Mouse (Mus musculus) left cerebral cortex, postnatal 4 days (tissue): ENCODE measurements around the gene Dapl1. TPM values are rescaled to one million over a fixed set of nuclear protein-coding genes. Genes with fewer than 3 reads are reported as not detected.

Experiments used
- DNase-seq: peaks from one replicate; pipeline ENCODE4 v3.0.0-alpha.2; 2022
- intact Hi-C: fragments of 180-260 bp; cut with DNase I; formaldehyde crosslinking; loops from one replicate; pipeline ENCODE4 v1.15.1; 2025
- total RNA-seq, 2 experiments: library from RNA; stranded (reverse); gene quantifications; 2 replicates each; pipeline ENCODE4 v1.2.3; 2021

Gene Dapl1
- total RNA-seq, 2 experiments from 2014 or later, result 0.74 TPM; not detected in 1

- intact Hi-C loops, result no loop called here
- peak; percentile 17 for DNase-seq
Observed at GRCm38 (mm10) chr2:59533504-59533903, 49.1 kb downstream of the Dapl1 start.

- DNase-seq, result no peak
- intact Hi-C loops, result no loop called here
Observed at GRCm38 (mm10) chr2:59533971-59534748, 49.7 kb downstream of the Dapl1 start.

- no peak for DNase-seq
- intact Hi-C loops, result no loop called here
Observed at GRCm38 (mm10) chr2:59536958-59537357, 52.5 kb downstream of the Dapl1 start.

- intact Hi-C loops, result no loop called here
- no peak for DNase-seq
Observed at GRCm38 (mm10) chr2:59538031-59538430, 53.6 kb downstream of the Dapl1 start.

GRCm38 (mm10) chr2:59539796-59540195, 55.3 kb downstream of the Dapl1 start:
- intact Hi-C loops, result loop anchor here (5.0 kb wide), 1 partner anchor 208 kb away; no protein-coding TSS in a partner anchor
- DNase-seq, result no peak

GRCm38 (mm10) chr2:59541121-59541887, 56.9 kb downstream of the Dapl1 start:
- intact Hi-C loops, result loop anchor here (5.0 kb wide), 1 partner anchor 206 kb away; no protein-coding TSS in a partner anchor
- DNase-seq, result peak; percentile 84

GRCm38 (mm10) chr2:59543543-59544065, 59.2 kb downstream of the Dapl1 start:
- intact Hi-C loops, result loop anchor here (5.0 kb wide), 1 partner anchor 204 kb away; no protein-coding TSS in a partner anchor
- DNase-seq, result no peak

- intact Hi-C loops, result loop anchor here (5.0 kb wide), 1 partner anchor 203 kb away; no protein-coding TSS in a partner anchor
Observed at GRCm38 (mm10) chr2:59544237-59544909, 59.9 kb downstream of the Dapl1 start.

GRCm38 (mm10) chr2:59545001-59545400, 60.5 kb downstream of the Dapl1 start:
- no peak for DNase-seq
- intact Hi-C loops, result no loop called here

More at GRCm38 (mm10) chr2:59544237-59544909, 59.9 kb downstream of the Dapl1 start:
- DNase-seq, result no peak

- no peak for DNase-seq
- intact Hi-C loops, result no loop called here
Observed at GRCm38 (mm10) chr2:59547369-59548099, 63.1 kb downstream of the Dapl1 start.

- intact Hi-C loops, result no loop called here
- no peak for DNase-seq
Observed at GRCm38 (mm10) chr2:59552784-59553183, 68.3 kb downstream of the Dapl1 start.

- no peak for DNase-seq
- intact Hi-C loops, result no loop called here
Observed at GRCm38 (mm10) chr2:59554373-59554940, 70.0 kb downstream of the Dapl1 start.

Other genes with a start within 250 kb of the Dapl1 start
- 10 to 100 TPM in 1 of 2 experiments, 1 to 10 TPM in 1; 9.4 to 10.8 TPM for gene Tanc1, start 127.4 kb downstream of the Dapl1 start, total RNA-seq